Mouse (Mus musculus): ENCODE measurements around the gene Map1a. TPM values are rescaled to one million over a fixed set of nuclear protein-coding genes. Genes with fewer than 3 reads are reported as not detected.

Map1a gene
- polyA plus RNA-seq, 1 experiment from 2014 or later, result 12.7 TPM

Other genes with a start within 250 kb of the Map1a start
- gene Tgm5, start 203.8 kb upstream of the Map1a start, polyA plus RNA-seq (2014; fragmentation: Nextera tagmentation; extraction: Ambion mirVana), result not detected in 2 replicates
- not detected in 2 replicates for gene Tgm7, start 179.8 kb upstream of the Map1a start, polyA plus RNA-seq (2014; fragmentation: Nextera tagmentation; extraction: Ambion mirVana)
- gene Adal, start 149.2 kb upstream of the Map1a start, polyA plus RNA-seq (2014; fragmentation: Nextera tagmentation; extraction: Ambion mirVana), result 37.2 and 38.0 TPM in 2 replicates
- gene Lcmt2, start 148.9 kb upstream of the Map1a start, polyA plus RNA-seq (2014; fragmentation: Nextera tagmentation; extraction: Ambion mirVana), result 22.7 and 27.8 TPM in 2 replicates
- gene Tubgcp4, start 118.9 kb upstream of the Map1a start, polyA plus RNA-seq (2014; fragmentation: Nextera tagmentation; extraction: Ambion mirVana), result 38.9 and 43.7 TPM in 2 replicates
- 8.5 and 9.7 TPM in 2 replicates for gene Zscan29, start 118.5 kb upstream of the Map1a start, polyA plus RNA-seq (2014; fragmentation: Nextera tagmentation; extraction: Ambion mirVana)
- 116 and 164 TPM in 2 replicates for gene Trp53bp1, start 18.2 kb upstream of the Map1a start, polyA plus RNA-seq (2014; fragmentation: Nextera tagmentation; extraction: Ambion mirVana)
- gene Ppip5k1, start 65.8 kb downstream of the Map1a start, polyA plus RNA-seq (2014; fragmentation: Nextera tagmentation; extraction: Ambion mirVana), result 10.1 and 11.6 TPM in 2 replicates
- 19.8 and 24.7 TPM in 2 replicates for gene Ckmt1, start 68.1 kb downstream of the Map1a start, polyA plus RNA-seq (2014; fragmentation: Nextera tagmentation; extraction: Ambion mirVana)
- 0.05 TPM in 1 of 2 replicates, not detected in the other for gene Strc, start 97.6 kb downstream of the Map1a start, polyA plus RNA-seq (2014; fragmentation: Nextera tagmentation; extraction: Ambion mirVana)
- gene Pdia3, start 124.2 kb downstream of the Map1a start, polyA plus RNA-seq (2014; fragmentation: Nextera tagmentation; extraction: Ambion mirVana), result 174 and 205 TPM in 2 replicates
- gene Catsper2, start 124.2 kb downstream of the Map1a start, polyA plus RNA-seq (2014; fragmentation: Nextera tagmentation; extraction: Ambion mirVana), result 2.0 and 3.2 TPM in 2 replicates
- gene Ell3, start 154.7 kb downstream of the Map1a start, polyA plus RNA-seq (2014; fragmentation: Nextera tagmentation; extraction: Ambion mirVana), result 0.86 and 1.2 TPM in 2 replicates
- 388 and 442 TPM in 2 replicates for gene Serf2, start 159.6 kb downstream of the Map1a start, polyA plus RNA-seq (2014; fragmentation: Nextera tagmentation; extraction: Ambion mirVana)
- gene Hypk, start 163.7 kb downstream of the Map1a start, polyA plus RNA-seq (2014; fragmentation: Nextera tagmentation; extraction: Ambion mirVana), result 91.9 and 95.1 TPM in 2 replicates
- gene Serinc4, start 167.2 kb downstream of the Map1a start, polyA plus RNA-seq (2014; fragmentation: Nextera tagmentation; extraction: Ambion mirVana), result 0.95 and 1.1 TPM in 2 replicates
- 65.7 and 73.0 TPM in 2 replicates for gene Mfap1b, start 184.5 kb downstream of the Map1a start, polyA plus RNA-seq (2014; fragmentation: Nextera tagmentation; extraction: Ambion mirVana)
- 19.4 and 24.4 TPM in 2 replicates for gene Mfap1a, start 217.1 kb downstream of the Map1a start, polyA plus RNA-seq (2014; fragmentation: Nextera tagmentation; extraction: Ambion mirVana)
- 5.5 and 5.6 TPM in 2 replicates for gene Wdr76, start 217.1 kb downstream of the Map1a start, polyA plus RNA-seq (2014; fragmentation: Nextera tagmentation; extraction: Ambion mirVana)